Mouse (Mus musculus) MEL (cell line): ENCODE results near the gene Ankrd52. TPM values are rescaled to one million over a fixed set of nuclear protein-coding genes. Genes with fewer than 3 reads are reported as not detected.

ENCODE experiments used
- DNase-seq: peaks from one replicate; pipeline ENCODE4 v3.0.0; 2011; ENCODE audit warnings: low read depth, low spot score
- H3K27ac ChIP-seq: 2 replicates; pipeline ENCODE4 v1.5.1; 2012; ENCODE audit warnings: low read depth, mild to moderate bottlenecking, control low read depth, low read length, moderate library complexity; ENCODE audit not compliant: control insufficient read depth
- H3K27me3 ChIP-seq, 2 experiments: fragments of 150-350 bp in 1 of 2; sonication (generic) in 1 of 2; 2 replicates each; pipeline ENCODE4 v1.6.1; 2012; ENCODE audit warnings: low read length in 2 of 2, mild to moderate bottlenecking in 2 of 2, improper control_type of control experiment in 1 of 2, moderate library complexity in 1 of 2; ENCODE audit not compliant: insufficient read depth in 2 of 2, control insufficient read depth in 1 of 2
- H3K36me3 ChIP-seq, 2 experiments: 2 replicates each; pipeline ENCODE4 v1.6.1; 2012 to 2014; ENCODE audit warnings: low read length in 2 of 2, improper control_type of control experiment in 1 of 2, inconsistent platforms in 1 of 2, mild to moderate bottlenecking in 1 of 2; ENCODE audit not compliant: insufficient read depth in 2 of 2, control insufficient read depth in 1 of 2
- H3K4me1 ChIP-seq, 2 experiments: fragments of 150-350 bp in 1 of 2; sonication (generic) in 1 of 2; 2 replicates each; pipeline ENCODE4 v1.6.1; 2012; ENCODE audit warnings: low read length in 2 of 2, improper control_type of control experiment in 1 of 2, mild to moderate bottlenecking in 1 of 2; ENCODE audit not compliant: insufficient read depth in 2 of 2, control insufficient read depth in 1 of 2
- H3K4me3 ChIP-seq, 2 experiments: fragments of 150-350 bp in 1 of 2; sonication (generic) in 1 of 2; 2 replicates each; pipeline ENCODE4 v1.5.1; 2012; ENCODE audit warnings: low read depth in 2 of 2, low read length in 2 of 2, mild to moderate bottlenecking in 2 of 2, moderate library complexity in 2 of 2, control low read depth in 1 of 2, improper control_type of control experiment in 1 of 2; ENCODE audit not compliant: control insufficient read depth in 1 of 2, insufficient read depth in 1 of 2
- H3K79me2 ChIP-seq: 2 replicates; pipeline ENCODE4 v1.6.1; 2012; ENCODE audit warnings: mild to moderate bottlenecking, low read length, moderate library complexity; ENCODE audit not compliant: control insufficient read depth, poor library complexity, insufficient read depth
- H3K9ac ChIP-seq: 2 replicates; pipeline ENCODE4 v1.6.1; 2012; ENCODE audit warnings: low read depth, mild to moderate bottlenecking, control low read depth, low read length, moderate library complexity; ENCODE audit not compliant: control insufficient read depth, poor library complexity, severe bottlenecking
- H3K9me3 ChIP-seq: fragments of 150-350 bp; sonication (generic); replicated peaks from 2 replicates; pipeline ENCODE4 v1.6.1; 2012; ENCODE audit warnings: mild to moderate bottlenecking, low read length, improper control_type of control experiment, moderate library complexity; ENCODE audit not compliant: insufficient read depth
- CHD1 ChIP-seq: IDR thresholded peaks from 2 replicates; pipeline ENCODE4 v1.6.1; 2012; ENCODE audit warnings: low read depth, mild to moderate bottlenecking, inconsistent platforms, low read length, improper control_type of control experiment
- CTCF ChIP-seq, 3 experiments: IDR thresholded peaks in 2 of 3; conservative IDR thresholded peaks in 1 of 3; 2 replicates each; pipeline ENCODE4 v1.5.1; 2011 to 2012; ENCODE audit warnings: low read length in 3 of 3, low read depth in 2 of 3, mild to moderate bottlenecking in 2 of 3, improper control_type of control experiment in 1 of 3, inconsistent platforms in 1 of 3, mixed read lengths in 1 of 3, moderate library complexity in 1 of 3; ENCODE audit not compliant: control insufficient read depth in 1 of 3, insufficient read depth in 1 of 3, poor library complexity in 1 of 3, severe bottlenecking in 1 of 3
- E2F4 ChIP-seq: IDR thresholded peaks from 2 replicates; pipeline ENCODE4 v1.6.1; 2011; ENCODE audit warnings: low read depth, low read length, improper control_type of control experiment, borderline replicate concordance
- ELF1 ChIP-seq: IDR thresholded peaks from 2 replicates; pipeline ENCODE4 v1.6.1; 2014; ENCODE audit warnings: low read depth, mild to moderate bottlenecking, inconsistent platforms, low read length, improper control_type of control experiment, moderate library complexity
- EP300 ChIP-seq, 2 experiments: IDR thresholded peaks; 2 replicates each; pipeline ENCODE4 v1.6.1; 2011; ENCODE audit warnings: improper control_type of control experiment in 2 of 2, low read length in 2 of 2, low read depth in 1 of 2, mild to moderate bottlenecking in 1 of 2
- GABPA ChIP-seq: IDR thresholded peaks from 2 replicates; pipeline ENCODE4 v1.6.1; 2012; ENCODE audit warnings: low read depth, mild to moderate bottlenecking, inconsistent platforms, low read length, improper control_type of control experiment, moderate library complexity
- GATA1 ChIP-seq: IDR thresholded peaks from 2 replicates; pipeline ENCODE4 v1.6.1; 2011; ENCODE audit warnings: low read depth, low read length, improper control_type of control experiment
- JUND ChIP-seq: IDR thresholded peaks from 2 replicates; pipeline ENCODE4 v1.6.1; 2011; ENCODE audit warnings: low read depth, mild to moderate bottlenecking, improper control_type of control experiment, low read length
- MAFK ChIP-seq: IDR thresholded peaks from 2 replicates; pipeline ENCODE4 v1.6.1; 2011; ENCODE audit warnings: low read depth, mild to moderate bottlenecking, low read length, improper control_type of control experiment, borderline replicate concordance
- MAX ChIP-seq: IDR thresholded peaks from 2 replicates; pipeline ENCODE4 v1.6.1; 2011; ENCODE audit warnings: low read length, improper control_type of control experiment
- MXI1 ChIP-seq: IDR thresholded peaks from 2 replicates; pipeline ENCODE4 v1.6.1; 2011; ENCODE audit warnings: mild to moderate bottlenecking, low read depth, low read length, improper control_type of control experiment
- MYB ChIP-seq: IDR thresholded peaks from 2 replicates; pipeline ENCODE4 v1.6.1; 2011; ENCODE audit warnings: mild to moderate bottlenecking, low read depth, low read length, improper control_type of control experiment
- NELFE ChIP-seq: IDR thresholded peaks from 2 replicates; pipeline ENCODE4 v1.6.1; 2011; ENCODE audit warnings: low read depth, low read length, improper control_type of control experiment
- NRF1 ChIP-seq: IDR thresholded peaks from 2 replicates; pipeline ENCODE4 v1.6.1; 2014; ENCODE audit warnings: low read depth, mild to moderate bottlenecking, inconsistent platforms, low read length, improper control_type of control experiment, moderate library complexity; ENCODE audit not compliant: poor library complexity, insufficient read depth, severe bottlenecking
- POLR2AphosphoS2 ChIP-seq: IDR thresholded peaks from 2 replicates; pipeline ENCODE4 v1.6.1; 2011; ENCODE audit warnings: low read length, improper control_type of control experiment
- POLR2AphosphoS5 ChIP-seq: IDR thresholded peaks from 2 replicates; pipeline ENCODE4 v1.6.1; 2012; ENCODE audit warnings: low read depth, borderline replicate concordance, mild to moderate bottlenecking, inconsistent platforms, low read length, moderate library complexity, mixed read lengths
- RAD21 ChIP-seq: IDR thresholded peaks from 2 replicates; pipeline ENCODE4 v1.6.1; 2011; ENCODE audit warnings: mild to moderate bottlenecking, low read depth, low read length, improper control_type of control experiment
- SIN3A ChIP-seq: IDR thresholded peaks from 2 replicates; pipeline ENCODE4 v1.6.1; 2012; ENCODE audit warnings: low read length, improper control_type of control experiment, inconsistent platforms
- SMC3 ChIP-seq: IDR thresholded peaks from 2 replicates; pipeline ENCODE4 v1.6.1; 2011; ENCODE audit warnings: low read depth, low read length, improper control_type of control experiment
- TAL1 ChIP-seq: IDR thresholded peaks from 2 replicates; pipeline ENCODE4 v1.6.1; 2012; ENCODE audit warnings: mild to moderate bottlenecking, inconsistent platforms, low read length, moderate library complexity, mixed read lengths
- TCF12 ChIP-seq: IDR thresholded peaks from 2 replicates; pipeline ENCODE4 v1.6.1; 2014; ENCODE audit warnings: low read depth, mild to moderate bottlenecking, inconsistent platforms, low read length, improper control_type of control experiment, moderate library complexity
- USF1 ChIP-seq: IDR thresholded peaks from 2 replicates; pipeline ENCODE4 v1.6.1; 2014; ENCODE audit warnings: low read depth, mild to moderate bottlenecking, inconsistent platforms, low read length, improper control_type of control experiment, moderate library complexity
- USF2 ChIP-seq, 2 experiments: IDR thresholded peaks; 2 replicates each; pipeline ENCODE4 v1.6.1; 2011 to 2012; ENCODE audit warnings: improper control_type of control experiment in 2 of 2, low read length in 2 of 2, borderline replicate concordance in 1 of 2, inconsistent platforms in 1 of 2, low read depth in 1 of 2, mild to moderate bottlenecking in 1 of 2; ENCODE audit not compliant: insufficient read depth in 1 of 2
- ZKSCAN1 ChIP-seq: IDR thresholded peaks from 2 replicates; pipeline ENCODE4 v1.6.1; 2012; ENCODE audit warnings: low read depth, mild to moderate bottlenecking, inconsistent platforms, low read length, improper control_type of control experiment, moderate library complexity
- ZMIZ1 ChIP-seq: IDR thresholded peaks from 2 replicates; pipeline ENCODE4 v1.6.1; 2012; ENCODE audit warnings: low read depth, mild to moderate bottlenecking, inconsistent platforms, low read length, improper control_type of control experiment, moderate library complexity
- polyA plus RNA-seq, 2 experiments: library from polyadenylated mRNA; stranded (reverse) in 1 of 2; unstranded in 1 of 2; fragments of >175 nt in 1 of 2; fragments of >200 nt in 1 of 2; gene quantifications; 2 replicates each; pipeline versions ENCODE4 v1.2.1 to v1.2.4; 2012; ENCODE audit warnings: low replicate concordance in 2 of 2, low read depth in 1 of 2; ENCODE audit not compliant: insufficient read length in 2 of 2, insufficient read depth in 1 of 2, missing spikeins in 1 of 2
- total RNA-seq: library from RNA; depleted of rRNA; stranded (reverse); fragments of 300-350 nt; gene quantifications from 2 replicates; pipeline ENCODE4 v1.2.3, GENCODE M21; 2012

Ankrd52 gene
- total and polyA plus RNA-seq, 3 experiments: 9.5 to 39.9 TPM; not detected in 1

DNA sequence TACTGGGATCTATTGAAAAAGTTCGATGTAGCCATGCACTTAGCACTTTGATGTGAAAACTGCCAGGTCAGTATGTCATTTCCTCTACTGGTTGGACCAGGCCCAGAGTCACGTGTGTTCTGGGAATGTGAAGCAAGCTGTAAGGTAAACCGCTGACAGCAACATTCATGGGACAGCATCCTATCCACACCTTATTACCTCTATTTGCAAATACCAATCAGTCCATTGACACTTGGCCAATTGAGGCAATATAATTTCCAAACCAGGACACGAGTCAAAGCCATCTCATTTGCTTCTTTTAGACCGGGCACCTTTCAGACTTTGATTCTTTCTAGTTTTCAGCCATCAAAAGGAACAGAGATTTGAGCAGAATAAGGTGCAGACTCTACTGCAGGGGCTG is 52.1 kb downstream of the Ankrd52 start:
- Histone ChIP-seq H3K79me2 (no peaks in the 10 kb centered on the region), H3K9ac (no peak overlapping the region), H3K36me3 (peaks cover 15 to 23% of the 10 kb centered on the region in 2 experiments), H3K9me3 (no peaks in the 10 kb centered on the region), H3K4me1 (peaks cover 4 to 10% of the 10 kb centered on the region in 2 experiments), H3K27me3 (no peaks in the 10 kb centered on the region), H3K4me3 (no peak overlapping the region), H3K27ac (no peak overlapping the region)
- TF ChIP-seq MXI1 (no peak), MAX (no peak), GATA1 (no peak), MAFK (no peak), GABPA (no peak), USF1 (no peak), POLR2AphosphoS2 (no peak), EP300 (IDR thresholded peaks at IDR 0.05; ENCODE audit: low read depth in 1 of 2, low read length in 2 of 2) (no peak), ZMIZ1 (no peak), SMC3 (no peak), E2F4 (no peak), USF2 (IDR thresholded peaks at IDR 0.05; ENCODE audit: borderline replicate concordance in 1 of 2, insufficient read depth in 1 of 2, low read depth in 1 of 2, low read length in 2 of 2) (no peak)
- no peak for DNase-seq

DNA sequence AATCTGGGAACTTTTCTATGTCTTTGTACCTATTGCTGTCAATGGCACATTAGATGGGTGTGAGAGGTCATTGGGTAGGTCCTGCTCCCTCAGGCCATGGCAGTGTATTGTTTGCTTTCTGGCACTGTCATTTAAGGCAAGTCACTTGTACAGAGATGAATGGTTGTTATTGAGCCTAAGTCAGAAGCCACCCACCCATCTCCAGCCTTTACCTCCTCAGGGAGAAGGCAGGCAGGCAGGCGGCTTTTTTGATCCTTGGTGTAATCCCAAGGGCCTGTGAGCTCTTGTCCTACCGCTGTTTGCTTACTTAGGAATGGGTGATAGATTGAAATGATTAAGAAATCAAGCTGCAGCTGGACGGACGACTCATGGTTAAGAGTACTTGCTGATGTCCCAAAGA is 52.5 kb downstream of the Ankrd52 start:
- DNase-seq: no peak
- Histone ChIP-seq H3K27me3 (no peaks in the 10 kb centered on the region), H3K4me3 (no peak overlapping the region), H3K9ac (no peak overlapping the region), H3K79me2 (no peaks in the 10 kb centered on the region), H3K4me1 (peaks cover 4 to 10% of the 10 kb centered on the region in 2 experiments; a peak in 3 of 4 replicates), H3K27ac (no peak overlapping the region), H3K36me3 (peaks cover 12 to 24% of the 10 kb centered on the region in 2 experiments), H3K9me3 (no peaks in the 10 kb centered on the region)
- TF ChIP-seq EP300 (IDR thresholded peaks at IDR 0.05; ENCODE audit: low read depth in 1 of 2, low read length in 2 of 2) (no peak), ZKSCAN1 (no peak), ZMIZ1 (no peak), TAL1 (no peak), CHD1 (no peak), MAFK (no peak), ELF1 (no peak), TCF12 (no peak), MYB (no peak), JUND (no peak), POLR2AphosphoS2 (no peak), CTCF (IDR thresholded peaks at IDR 0.05 in 2 of 3, conservative IDR thresholded peaks at IDR 0.05 in 1 of 3; ENCODE audit: control insufficient read depth in 1 of 3, insufficient read depth in 1 of 3, low read depth in 2 of 3, low read length in 3 of 3, poor library complexity in 1 of 3, severe bottlenecking in 1 of 3) (no peak), POLR2AphosphoS5 (no peak), NRF1 (no peak), SIN3A (no peak), RAD21 (no peak), NELFE (no peak)
